In the genomic region with DNA sequence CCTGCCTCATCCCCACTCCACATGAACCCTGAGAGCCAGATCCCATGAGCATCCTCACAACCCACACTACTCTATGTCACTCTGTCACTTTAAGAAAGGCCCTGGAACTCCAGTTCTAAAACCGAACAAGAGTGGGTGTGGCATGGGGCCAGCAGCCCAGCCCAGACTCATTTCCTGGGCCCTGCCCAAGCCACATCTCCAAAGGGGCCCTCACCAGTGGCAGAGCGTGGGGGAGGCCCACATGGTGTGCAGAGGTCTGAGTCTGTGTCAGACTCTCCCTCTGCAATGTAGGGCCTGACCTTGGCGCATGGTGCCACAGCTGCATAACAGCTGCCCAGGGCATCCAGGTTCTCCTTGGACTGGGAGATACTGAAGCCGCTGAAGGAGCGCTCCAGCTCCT, we compare ENCODE assay signal across 11 mouse cellular contexts. TPM values are rescaled to one million over a fixed set of nuclear protein-coding genes. Genes with fewer than 3 reads are reported as not detected.
DNase-seq lines count a peak whose midpoint lies in the region; ATAC-seq lines count a peak whose summit lies in the region.
"Had no signal": no experiment of that assay in that cellular context is flagged by ENCODE, and none has a peak within 500 bp of the region (broad histone marks: within the 10 kb centered on the region; RNA-seq: fewer than 3 reads in every experiment).

No protein-coding gene starts in this region.

- no peaks in the 10 kb centered on the region for H3K9me3 ChIP-seq in kidney, embryonic 14.5 days (ENCODE audit: control insufficient read depth, low read length)
- no peaks in the 10 kb centered on the region for H3K9me3 ChIP-seq in liver, embryonic 16.5 days (replicated peaks; ENCODE audit: control insufficient read depth, low read length)
- H3K9me3 ChIP-seq: embryonic facial prominence, embryonic 13.5 days had no signal

- no peaks in the 10 kb centered on the region for H3K36me3 ChIP-seq in kidney, embryonic 14.5 days (ENCODE audit: control insufficient read depth, insufficient read depth, low read length)
- no peaks in the 10 kb centered on the region for H3K36me3 ChIP-seq in liver, embryonic 16.5 days (ENCODE audit: control insufficient read depth, insufficient read depth)
- H3K36me3 ChIP-seq: embryonic facial prominence, embryonic 13.5 days had no signal

- no peak overlapping the region for H3K27ac ChIP-seq in kidney, embryonic 14.5 days (ENCODE audit: low read depth, low read length)
- H3K27ac ChIP-seq in liver, embryonic 16.5 days (ENCODE audit: low read length): peak overlapping the region; percentile 72
- H3K27ac ChIP-seq: embryonic facial prominence, embryonic 13.5 days; heart, adult 2 months had no signal

- H3K9ac ChIP-seq in kidney, embryonic 14.5 days (ENCODE audit: low read depth, low read length): no peak overlapping the region
- peak overlapping the region; percentile 47 for H3K9ac ChIP-seq in liver, embryonic 16.5 days (ENCODE audit: low read depth, low read length)
- H3K9ac ChIP-seq: embryonic facial prominence, embryonic 13.5 days had no signal

- 48% methylated on average over 5 of the region's 5 CpGs for WGBS in kidney, embryonic 14.5 days
- WGBS in liver, embryonic 16.5 days (ENCODE audit: insufficient replicate concordance): 47% methylated on average over 5 of the region's 5 CpGs

- no peak overlapping the region for H3K4me3 ChIP-seq in kidney, embryonic 14.5 days (ENCODE audit: low read length)
- peak overlapping the region; percentile 45 for H3K4me3 ChIP-seq in liver, embryonic 16.5 days (ENCODE audit: low read depth, low read length)
- H3K4me3 ChIP-seq: embryonic facial prominence, embryonic 13.5 days; heart, adult 2 months; myocyte had no signal

- ATAC-seq in kidney, embryonic 14.5 days (ENCODE audit: low FRiP score, low TSS enrichment): no peak
- peak; percentile 72 for ATAC-seq in liver, embryonic 16.5 days (ENCODE audit: low read depth)

- no peaks in the 10 kb centered on the region for H3K4me1 ChIP-seq in kidney, embryonic 14.5 days (ENCODE audit: control insufficient read depth, insufficient read depth, low read length)
- H3K4me1 ChIP-seq in liver, embryonic 16.5 days (ENCODE audit: control insufficient read depth, low read depth, low read length): peaks cover 27% of the 10 kb centered on the region

- peak; percentile 19 to 20 for DNase-seq in kidney, postnatal 4 days
- DNase-seq in Muller cell, postnatal 12 days (ENCODE audit: inconsistent ontology term): peak; percentile 50
- peak; percentile 30 for DNase-seq in c-Kit-positive CD71-positive TER-119-negative erythroid progenitor cells, embryonic 14.5 days (ENCODE audit: low read depth)
- no peak for DNase-seq in urinary bladder, postnatal 10 days (ENCODE audit: low spot score)
- DNase-seq in layer of hippocampus, postnatal 10 days (ENCODE audit: low spot score in 2 of 2): no peak
- DNase-seq: retina, postnatal 1 day had no signal

- H3K4me2 ChIP-seq in kidney, embryonic 14.5 days (replicated peaks; ENCODE audit: low read depth, low read length): no peak overlapping the region
- H3K4me2 ChIP-seq in liver, embryonic 16.5 days (ENCODE audit: low read depth, low read length): peak overlapping the region; percentile 46
- H3K4me2 ChIP-seq: embryonic facial prominence, embryonic 13.5 days had no signal

- no peaks in the 10 kb centered on the region for H3K27me3 ChIP-seq in kidney, embryonic 14.5 days (ENCODE audit: control insufficient read depth, insufficient read depth, low read length)
- no peaks in the 10 kb centered on the region for H3K27me3 ChIP-seq in liver, embryonic 16.5 days (ENCODE audit: control insufficient read depth, insufficient read depth, low read depth, low read length)
- H3K27me3 ChIP-seq: embryonic facial prominence, embryonic 13.5 days had no signal

RNA-seq across cellular contexts. Expression of a gene that starts 37.5 kb away (rescaled TPM):
- 3.8 and 5.3 TPM in 2 replicates for polyA plus RNA-seq in kidney, embryonic 14.5 days (2014; fragmentation: Nextera tagmentation; extraction: Ambion mirVana)
- 0.79 and 1.4 TPM in 2 replicates for polyA plus RNA-seq in liver, embryonic 16.5 days (2015; fragmentation: Nextera tagmentation; extraction: Ambion mirVana)
- 10 to 100 TPM; 32.4 to 33.7 TPM for total RNA-seq in layer of hippocampus, postnatal 10 days (2021)
- total RNA-seq: heart, adult 2 months had no signal
- polyA plus RNA-seq: heart, adult 2 months; myocyte had no signal

RNA-seq across cellular contexts. Expression of a gene that starts 54.2 kb away (rescaled TPM):
- polyA plus RNA-seq in kidney, embryonic 14.5 days (2014; fragmentation: Nextera tagmentation; extraction: Ambion mirVana): not detected in 2 replicates
- polyA plus RNA-seq in liver, embryonic 16.5 days (2015; fragmentation: Nextera tagmentation; extraction: Ambion mirVana): 0.16 and 0.32 TPM in 2 replicates
- 100 to 1,000 TPM; 213 to 234 TPM for total RNA-seq in layer of hippocampus, postnatal 10 days (2021)
- polyA plus RNA-seq: myocyte had no signal

Comparison
In these comparisons a context has a peak if more than half of its experiments do, and no peak if none do; other contexts are left out.
1. DNase-seq: peak in kidney, postnatal 4 days (2 of 2), Muller cell, postnatal 12 days (single experiment) and c-Kit-positive CD71-positive TER-119-negative erythroid progenitor cells, embryonic 14.5 days (single experiment); none in urinary bladder, postnatal 10 days (single experiment) and layer of hippocampus, postnatal 10 days (0 of 2).